Mouse (Mus musculus) midbrain, embryonic 16.5 days (tissue): ENCODE measurements around the gene Sirt4. TPM values are rescaled to one million over a fixed set of nuclear protein-coding genes. Genes with fewer than 3 reads are reported as not detected.
A peak's percentile ranks its signal among the peaks of the same experiment; 100 is the strongest.
"Not testable (repeated sequence)": the region's sequence is repeated elsewhere in the genome, so short reads cannot be mapped to it uniquely, and the experiment has no call there.

Source experiments
- ATAC-seq: fragments of 200-750 bp; cut with Nextera tagmentation; 2 replicates; pipeline ENCODE4 v1.8.0; 2017; ENCODE audit warnings: moderate TSS enrichment
- H3K27ac ChIP-seq: fragments of 300-500 bp; sonication (generic); 2 replicates; pipeline ENCODE4 v1.5.1; 2014; ENCODE audit warnings: mild to moderate bottlenecking, low read length, mixed read lengths
- H3K27me3 ChIP-seq: fragments of 300-500 bp; sonication (generic); 2 replicates; pipeline ENCODE4 v1.6.1; 2014; ENCODE audit warnings: low read depth, low read length, mixed read lengths; ENCODE audit not compliant: control insufficient read depth, insufficient read depth
- H3K36me3 ChIP-seq: fragments of 300-500 bp; sonication (generic); 2 replicates; pipeline ENCODE4 v1.6.1; 2014; ENCODE audit warnings: mild to moderate bottlenecking, low read length, moderate library complexity, mixed read lengths; ENCODE audit not compliant: control insufficient read depth, insufficient read depth
- H3K4me1 ChIP-seq: fragments of 300-500 bp; sonication (generic); 2 replicates; pipeline ENCODE4 v1.6.1; 2014; ENCODE audit warnings: mild to moderate bottlenecking, low read length, mixed read lengths; ENCODE audit not compliant: control insufficient read depth, insufficient read depth
- H3K4me2 ChIP-seq: fragments of 300-500 bp; sonication (generic); 2 replicates; pipeline ENCODE4 v1.6.1; 2014; ENCODE audit warnings: mild to moderate bottlenecking, low read length, mixed read lengths
- H3K4me3 ChIP-seq: fragments of 300-500 bp; sonication (generic); 2 replicates; pipeline ENCODE4 v1.5.1; 2014; ENCODE audit warnings: low read depth, mild to moderate bottlenecking, low read length, moderate library complexity, mixed read lengths
- H3K9ac ChIP-seq: fragments of 300-500 bp; sonication (generic); 2 replicates; pipeline ENCODE4 v1.6.1; 2014; ENCODE audit warnings: low read depth, low read length, mixed read lengths
- H3K9me3 ChIP-seq: fragments of 300-500 bp; sonication (generic); replicated peaks from 2 replicates; pipeline ENCODE4 v1.6.1; 2014; ENCODE audit warnings: mild to moderate bottlenecking, low read length, mixed read lengths; ENCODE audit not compliant: control insufficient read depth, poor library complexity, severe bottlenecking
- WGBS: fragments of 180-500 bp; shearing (Covaris S2); extraction: QIAGEN DNeasy Blood & Tissue Kit; methylation state at CpG from one replicate; pipeline ENCODE4 v1.1.7; 2014; 5-methylcytosine and 5-hydroxymethylcytosine counted together
- polyA plus RNA-seq: library from polyadenylated mRNA; unstranded; fragments of >200 nt; fragmentation: Nextera tagmentation; extraction: Ambion mirVana; gene quantifications from 2 replicates; pipeline ENCODE4 v1.2.1, GENCODE M21; 2015

Sirt4 gene
- polyA plus RNA-seq, 1 experiment from 2014 or later, result 32.3 TPM

- no peaks in the 10 kb centered on the region for H3K27me3 ChIP-seq
- H3K4me2 ChIP-seq, result no peak overlapping the region
- no peak overlapping the region for H3K4me3 ChIP-seq
- H3K4me1 ChIP-seq, result no peaks in the 10 kb centered on the region
- 86% methylated on average over 12 of the region's 12 CpGs for WGBS
- H3K27ac ChIP-seq, result no peak overlapping the region
- H3K9me3 ChIP-seq, result no peaks in the 10 kb centered on the region
- ATAC-seq, result no peak
- no peak overlapping the region for H3K9ac ChIP-seq
- H3K36me3 ChIP-seq, result no peaks in the 10 kb centered on the region
Measured at GRCm38 (mm10) chr5:115500383-115500935, 15.9 kb upstream of the Sirt4 start.

DNA sequence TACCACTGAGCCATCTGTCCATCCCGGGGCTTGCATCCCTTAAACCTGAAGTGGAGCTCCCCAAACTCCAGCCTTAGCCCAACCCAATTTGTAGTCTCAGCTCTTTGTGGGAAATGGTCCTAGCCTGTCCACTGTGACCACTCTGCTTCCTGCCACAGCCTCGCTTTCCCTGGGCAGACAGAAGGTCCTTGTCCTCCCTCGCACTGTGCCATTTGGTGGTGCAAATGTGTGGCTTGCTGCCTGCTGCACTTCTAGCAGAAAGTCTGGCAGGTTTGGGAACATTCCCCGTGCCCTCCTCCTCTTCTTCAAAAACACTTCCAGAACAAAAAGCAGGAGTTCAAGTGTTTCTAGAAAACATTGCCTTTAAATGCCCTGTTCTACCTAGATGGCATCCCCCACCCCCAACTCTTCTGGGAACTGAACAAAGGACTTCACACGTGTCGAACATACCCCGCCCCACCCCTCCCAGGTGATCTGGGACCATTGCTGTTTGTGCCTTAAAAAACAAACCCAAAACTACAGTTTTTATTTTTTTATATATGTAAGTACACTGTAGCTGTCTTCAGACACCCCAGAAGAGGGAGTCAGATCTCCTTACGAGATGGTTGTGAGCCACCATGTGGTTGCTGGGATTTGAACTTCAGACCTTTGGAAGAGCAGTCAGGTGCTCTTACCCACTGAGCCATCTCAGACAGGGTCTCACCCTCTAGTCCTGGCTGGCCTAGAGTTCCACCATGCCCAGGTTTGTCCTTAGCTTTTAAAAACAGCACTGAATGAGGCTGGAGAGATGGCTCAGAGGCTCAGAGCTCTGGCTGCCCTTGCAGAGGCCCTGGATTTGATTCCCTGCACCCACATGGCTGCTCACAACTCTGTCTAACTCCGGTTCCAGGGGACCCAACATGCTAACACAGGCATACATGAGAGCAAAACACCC is 14.0 kb upstream of the Sirt4 start:
- no peaks in the 10 kb centered on the region for H3K27me3 ChIP-seq
- H3K4me1 ChIP-seq, result 0 out of 2 replicates have a peak, but pooled peaks cover 2% of the 10 kb centered on the region
- H3K9ac ChIP-seq, result no peak overlapping the region
- H3K36me3 ChIP-seq, result no peaks in the 10 kb centered on the region
- H3K9me3 ChIP-seq, result no peaks in the 10 kb centered on the region
- H3K4me2 ChIP-seq, result no peak overlapping the region
- H3K4me3 ChIP-seq, result no peak overlapping the region
- ATAC-seq, result no peak
- no peak overlapping the region for H3K27ac ChIP-seq
- 64% methylated on average over 9 of the region's 9 CpGs for WGBS

- no peaks in the 10 kb centered on the region for H3K36me3 ChIP-seq
- no peak for ATAC-seq
- WGBS, result 83% methylated on average over 7 of the region's 7 CpGs
Measured at GRCm38 (mm10) chr5:115497033-115497432, 12.5 kb upstream of the Sirt4 start.

GRCm38 (mm10) chr5:115495618-115496017 is 11.1 kb upstream of the Sirt4 start:
- not testable (repeated sequence) for H3K36me3 ChIP-seq, ATAC-seq, H3K27me3 ChIP-seq, H3K9me3 ChIP-seq, H3K9ac ChIP-seq, H3K4me2 ChIP-seq, H3K27ac ChIP-seq, H3K4me3 ChIP-seq
- H3K4me1 ChIP-seq, result peaks cover 12% of the 10 kb centered on the region
- WGBS, result 63% methylated on average over 3 of the region's 3 CpGs

More at GRCm38 (mm10) chr5:115497033-115497432, 12.5 kb upstream of the Sirt4 start:
- Histone ChIP-seq H3K9me3 (no peaks in the 10 kb centered on the region), H3K27me3 (no peaks in the 10 kb centered on the region), H3K4me3 (no peak overlapping the region), H3K27ac (no peak overlapping the region), H3K4me1 (peaks cover 4% of the 10 kb centered on the region), H3K4me2 (no peak overlapping the region), H3K9ac (no peak overlapping the region)

DNA sequence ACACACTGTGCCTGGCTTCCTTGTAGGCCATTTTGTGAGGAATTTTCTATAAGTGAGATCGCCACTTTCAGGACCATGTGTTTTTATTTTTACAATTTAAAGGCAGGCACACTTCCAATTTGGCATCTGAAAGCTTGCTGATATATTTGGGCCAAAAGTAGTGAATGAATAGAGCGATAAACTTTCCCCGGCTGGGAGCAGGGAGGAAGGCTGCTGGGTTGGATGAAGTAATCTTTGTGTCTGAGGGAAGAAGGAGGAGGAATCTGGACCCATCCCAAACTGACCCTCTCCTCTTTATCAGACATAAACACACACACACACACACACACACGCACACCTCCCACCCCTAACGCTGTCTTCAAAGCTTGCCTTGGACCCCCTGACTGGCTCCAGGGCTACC is 8.9 kb upstream of the Sirt4 start:
- Histone ChIP-seq H3K4me1 (peaks cover 18% of the 10 kb centered on the region), H3K27me3 (no peaks in the 10 kb centered on the region), H3K9me3 (no peaks in the 10 kb centered on the region), H3K36me3 (no peaks in the 10 kb centered on the region), H3K4me2 (no peak overlapping the region), H3K4me3 (no peak overlapping the region), H3K27ac (no peak overlapping the region), H3K9ac (no peak overlapping the region)
- ATAC-seq, result no peak
- WGBS, result 67% methylated on average over 5 of the region's 5 CpGs

DNA sequence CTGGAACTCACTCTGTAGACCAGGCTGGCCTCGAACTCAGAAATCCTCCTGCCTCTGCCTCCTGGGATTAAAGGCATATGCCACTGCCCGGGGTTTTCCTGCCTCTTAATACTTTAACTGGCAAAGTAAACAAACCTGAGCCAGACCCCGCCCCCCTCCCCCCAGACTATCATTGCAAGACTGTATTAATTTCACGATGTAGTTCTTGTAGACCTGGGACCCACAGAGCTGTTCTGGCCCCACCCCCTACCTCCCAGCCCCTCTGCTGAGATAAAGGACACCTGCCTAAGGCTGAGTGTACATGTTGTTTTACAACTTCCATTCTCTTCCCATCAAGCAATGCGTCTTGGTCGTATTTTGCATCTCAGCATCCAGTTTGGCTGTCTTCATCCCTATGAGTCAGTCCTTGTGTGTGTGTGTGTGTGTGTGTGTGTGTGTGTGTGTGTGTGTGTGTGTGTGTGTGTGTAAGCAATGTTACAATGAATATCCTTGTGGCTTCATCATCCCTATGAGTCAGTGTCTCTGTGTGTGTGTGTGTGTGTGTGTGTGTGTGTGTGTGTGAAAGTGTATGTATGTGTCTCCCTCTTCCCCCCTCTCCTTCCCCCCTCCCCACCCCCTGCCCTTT is 8.3 kb upstream of the Sirt4 start:
- H3K9me3 ChIP-seq, result no peaks in the 10 kb centered on the region
- H3K4me2 ChIP-seq, result no peak overlapping the region
- no peak overlapping the region for H3K9ac ChIP-seq
- no peaks in the 10 kb centered on the region for H3K27me3 ChIP-seq
- no peaks in the 10 kb centered on the region for H3K36me3 ChIP-seq
- no peak for ATAC-seq
- H3K4me1 ChIP-seq, result peaks cover 18% of the 10 kb centered on the region
- no peak overlapping the region for H3K27ac ChIP-seq
- H3K4me3 ChIP-seq, result no peak overlapping the region
- WGBS, result 77% methylated on average over 6 of the region's 6 CpGs

GRCm38 (mm10) chr5:115491771-115492322 is 7.3 kb upstream of the Sirt4 start:
- H3K9me3 ChIP-seq, result no peaks in the 10 kb centered on the region
- ATAC-seq, result no peak

GRCm38 (mm10) chr5:115491076-115491475 is 6.6 kb upstream of the Sirt4 start:
- ATAC-seq, result no peak
- 33% methylated on average over 5 of the region's 5 CpGs for WGBS
- Histone ChIP-seq H3K4me1 (peaks cover 18% of the 10 kb centered on the region), H3K27ac (no peak overlapping the region), H3K36me3 (no peaks in the 10 kb centered on the region), H3K27me3 (no peaks in the 10 kb centered on the region), H3K4me3 (no peak overlapping the region), H3K9ac (no peak overlapping the region), H3K9me3 (no peaks in the 10 kb centered on the region), H3K4me2 (peak overlapping the region; percentile 82; the same call in 1 of the 2 replicates)

More at GRCm38 (mm10) chr5:115491771-115492322, 7.3 kb upstream of the Sirt4 start:
- Histone ChIP-seq H3K27me3 (no peaks in the 10 kb centered on the region), H3K27ac (no peak overlapping the region), H3K9ac (peak overlapping the region; percentile 55), H3K4me1 (peaks cover 18% of the 10 kb centered on the region), H3K4me2 (peak overlapping the region; percentile 57), H3K4me3 (peak overlapping the region; percentile 17), H3K36me3 (no peaks in the 10 kb centered on the region)
- 4% methylated on average over 28 of the region's 28 CpGs for WGBS
